Mouse (Mus musculus) adrenal gland, postnatal 14 days (tissue): Measurements from ENCODE around the gene Yipf3. TPM values are rescaled to one million over a fixed set of nuclear protein-coding genes. Genes with fewer than 3 reads are reported as not detected.

Source experiments
- DNase-seq: peaks from one replicate; pipeline ENCODE4 v3.0.0; 2021; ENCODE audit warnings: mixed read lengths
- microRNA-seq, 2 experiments: library from miRNA; unstranded; fragments of <30 nt; microRNA quantifications; one replicate each; pipeline ENCODE4 v1.2.0; 2021
- total RNA-seq: library from RNA; stranded (reverse); gene quantifications from 2 replicates; pipeline ENCODE4 v1.2.3, GENCODE M21; 2021

The Yipf3 gene
- total RNA-seq, 1 experiment from 2014 or later = 135 TPM

DNA sequence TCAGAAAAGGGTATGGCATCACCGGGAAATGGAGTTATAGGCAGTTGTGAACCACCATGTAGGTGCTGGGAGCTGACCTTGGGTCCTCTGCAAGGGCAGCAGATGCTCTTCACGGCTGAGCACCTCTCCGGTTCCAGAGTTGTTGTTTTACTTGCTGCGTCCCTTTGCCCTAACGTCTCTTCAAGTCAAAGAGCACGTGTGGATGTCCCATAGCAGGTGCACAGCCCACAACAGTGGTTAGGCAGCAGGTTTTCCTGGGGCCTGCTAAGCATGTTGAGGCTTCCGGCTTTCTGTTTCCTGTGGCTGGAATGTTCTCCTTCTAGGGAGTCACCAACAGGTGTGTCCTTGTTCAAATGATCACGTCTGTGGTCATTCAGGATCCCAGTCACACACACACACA, 36.0 kb downstream of the Yipf3 start:
- DNase-seq = no peak

DNA sequence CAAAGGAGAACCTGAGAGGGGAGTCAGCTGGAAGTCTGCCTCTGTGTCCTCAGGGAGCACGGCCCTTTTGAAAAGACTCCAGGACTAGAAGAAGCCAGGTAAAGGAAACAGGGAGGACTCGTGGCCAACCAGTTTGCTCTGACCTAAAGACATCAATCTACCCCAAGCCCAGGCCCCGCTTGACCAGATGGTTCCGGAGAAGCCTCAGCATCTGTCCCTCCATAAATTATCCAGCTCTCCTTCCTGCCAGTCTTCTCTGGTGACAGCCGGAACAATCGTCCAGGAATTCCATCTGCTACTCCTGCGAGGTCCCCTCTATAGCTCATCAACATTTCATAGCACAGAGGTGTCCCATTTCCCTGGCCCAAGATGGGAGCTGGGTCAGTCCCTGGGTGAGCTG, 36.8 kb downstream of the Yipf3 start:
- no peak for DNase-seq

DNA sequence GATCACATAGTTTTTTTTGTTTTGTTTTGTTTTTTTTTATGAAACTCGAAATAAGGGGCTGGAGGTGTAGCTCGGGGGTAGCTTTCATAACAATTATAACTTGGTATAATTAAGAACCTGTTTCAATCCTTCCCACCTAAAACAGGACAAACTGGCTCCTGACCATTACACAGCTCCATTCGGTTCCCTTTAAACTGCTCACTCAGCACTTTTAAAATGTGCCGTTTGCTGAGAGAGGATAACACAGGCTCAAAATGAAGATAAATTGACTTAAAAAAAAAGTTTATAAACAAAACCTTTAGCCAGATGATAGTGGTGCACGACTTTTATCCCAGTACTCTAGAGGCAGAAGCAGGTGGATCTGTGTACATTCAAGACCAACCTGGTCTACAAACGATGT, 37.5 kb downstream of the Yipf3 start:
- DNase-seq = no peak

DNA sequence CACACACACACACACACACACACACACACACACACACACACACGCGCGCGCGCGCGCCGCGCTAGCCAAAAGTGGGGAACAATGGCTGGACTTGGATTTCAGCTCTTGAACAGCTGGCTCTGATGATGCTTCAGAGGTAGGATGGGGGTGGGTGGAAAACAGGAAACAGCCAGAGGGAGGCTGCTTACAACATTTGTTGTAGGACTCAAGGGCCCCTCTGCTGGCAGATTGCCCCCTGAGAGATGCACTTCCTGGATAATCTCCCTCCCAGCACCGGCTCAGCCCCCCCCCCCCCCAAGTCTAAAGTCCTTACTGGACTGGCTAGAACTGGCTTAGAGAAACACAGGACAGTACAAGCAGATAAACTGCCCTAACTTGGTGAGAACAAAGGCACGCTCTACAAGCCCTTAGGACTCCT, 39.8 kb downstream of the Yipf3 start:
- peak; percentile 72 for DNase-seq

DNA sequence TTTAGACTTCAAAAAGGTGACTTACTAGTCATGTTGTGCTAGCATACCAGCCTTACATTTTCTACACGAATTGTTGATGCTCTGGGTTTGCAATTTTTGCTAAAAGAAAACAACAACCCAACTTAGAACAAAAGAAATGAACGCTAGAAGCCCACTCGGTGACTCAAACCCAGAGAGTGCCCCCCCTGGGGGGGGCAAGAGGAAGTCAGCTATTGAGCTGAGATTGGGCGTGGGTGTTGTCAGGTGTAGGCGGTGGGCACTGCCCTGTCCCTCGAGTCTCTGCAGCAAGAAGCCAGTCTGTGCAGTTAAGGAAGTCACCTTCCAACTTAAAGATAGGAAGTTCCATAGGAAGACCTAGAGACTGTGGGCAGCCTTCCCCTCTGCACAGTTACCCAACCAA, 48.7 kb downstream of the Yipf3 start:
- no peak for DNase-seq

DNA sequence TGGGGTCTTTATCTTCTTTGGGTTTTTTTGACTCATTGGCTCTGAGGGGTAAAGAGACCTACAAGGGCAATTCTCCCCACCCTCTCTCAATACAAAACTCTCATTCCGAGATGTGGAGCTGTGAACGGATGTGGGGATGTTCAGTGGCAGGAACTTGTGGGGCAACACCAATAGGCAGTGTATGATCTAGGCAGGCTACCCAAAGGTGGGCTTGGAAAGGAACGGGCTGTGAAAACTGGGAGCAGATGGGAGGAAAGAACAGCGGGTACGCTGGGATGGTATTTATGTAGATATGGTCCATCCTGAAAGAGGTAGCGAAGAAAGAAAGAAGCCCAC, 49.1 kb downstream of the Yipf3 start:
- DNase-seq = no peak

DNA sequence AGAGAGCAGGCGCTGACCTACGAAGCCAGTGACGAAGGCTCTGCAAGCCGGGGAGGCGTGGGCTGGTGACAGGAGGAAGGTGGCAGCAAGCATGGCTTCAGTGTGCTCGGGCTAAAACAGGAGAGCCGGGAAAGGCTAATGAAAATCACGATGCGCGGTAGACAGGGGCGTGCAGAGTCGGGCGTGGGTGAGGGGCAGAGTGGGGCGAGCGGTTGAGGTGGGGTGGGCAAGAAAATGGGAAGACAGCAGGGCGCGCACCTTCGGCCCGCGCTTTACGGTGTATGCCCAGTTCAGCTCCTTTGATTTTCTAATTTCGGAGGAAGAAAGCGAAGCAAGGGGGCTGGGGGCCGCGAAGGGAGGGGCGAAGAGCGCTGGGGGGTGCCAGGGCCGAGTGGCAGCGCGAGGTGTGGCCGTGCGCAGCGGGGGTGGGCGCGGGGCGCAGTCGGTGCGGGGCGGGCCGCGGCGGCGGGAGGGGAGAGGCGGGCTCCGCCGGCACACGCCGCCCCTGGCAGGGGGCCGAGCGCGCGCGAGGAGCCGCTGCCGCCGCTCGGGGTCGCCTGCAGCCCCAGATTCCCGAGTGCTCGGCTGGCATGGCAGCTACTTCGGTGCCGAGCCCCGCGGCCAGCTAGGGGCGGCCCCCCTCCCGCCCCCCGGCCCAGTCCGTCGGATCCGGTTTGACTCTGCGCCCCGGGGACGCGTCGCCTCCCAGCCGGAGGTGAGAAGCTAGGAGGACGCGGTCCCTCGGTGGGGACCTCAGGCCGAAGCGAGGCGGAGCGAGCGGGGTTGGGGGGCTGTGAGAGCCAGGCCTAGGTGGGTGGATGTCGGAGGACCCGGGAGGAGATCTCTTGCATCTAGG, 49.7 kb downstream of the Yipf3 start, which contains the start of gene Dlk2:
Gene Dlk2 (plus strand): TSS at position 58 of the 856 bp plus-strand sequence.
- DNase-seq = peak; percentile 42

DNA sequence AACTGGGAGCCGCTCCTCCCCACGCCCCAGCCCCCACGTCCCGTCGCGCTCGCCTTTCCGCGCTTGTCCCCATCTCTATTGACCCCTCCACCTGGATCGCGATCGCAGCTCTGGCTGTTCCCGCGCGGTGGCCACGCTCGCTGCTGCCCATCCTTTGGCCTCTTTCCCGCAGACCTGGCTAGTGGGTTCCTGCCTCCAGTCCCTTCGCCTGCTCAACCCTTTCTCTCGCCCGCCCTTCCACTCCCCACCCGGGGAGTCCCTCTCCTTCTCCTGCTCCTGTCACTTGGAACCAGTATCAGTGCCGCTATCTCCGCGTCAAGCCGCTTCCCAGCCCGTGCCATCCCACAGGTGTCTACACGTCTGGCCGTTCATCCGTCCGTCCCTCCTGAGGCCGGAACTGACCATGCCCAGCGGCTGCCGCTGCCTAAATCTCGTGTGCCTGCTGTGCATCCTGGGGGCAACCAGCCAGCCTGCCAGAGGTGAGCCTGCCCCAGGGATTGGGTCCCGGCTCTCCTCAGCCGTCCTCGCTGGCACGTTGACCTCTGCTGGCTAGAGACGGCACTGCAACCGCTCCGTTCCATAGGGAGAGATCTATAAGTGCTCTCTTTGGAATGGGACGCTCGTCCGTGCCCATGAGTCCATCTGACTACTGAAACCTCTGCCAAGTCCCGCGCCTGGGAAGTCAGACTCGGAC, 50.5 kb downstream of the Yipf3 start:
- DNase-seq = peak; percentile 89

DNA sequence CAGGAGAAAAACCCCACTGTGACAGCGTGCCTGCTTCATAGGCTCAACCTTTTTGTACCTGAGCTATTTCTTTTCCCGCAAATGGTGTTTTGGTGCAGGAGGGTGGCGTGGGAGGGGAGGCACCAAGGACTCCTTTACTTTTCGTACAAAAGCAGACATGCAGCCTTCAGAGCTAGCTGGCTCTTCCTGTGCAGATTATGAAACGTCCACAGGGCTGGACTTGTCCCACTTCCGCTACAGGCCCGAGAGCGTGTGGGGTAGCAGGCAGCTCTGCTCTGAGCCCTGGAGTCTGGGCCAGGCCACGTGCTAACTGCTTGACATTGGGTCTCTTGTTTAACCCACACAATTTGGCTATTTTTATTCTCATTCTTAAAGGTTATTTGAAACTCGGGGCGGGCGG, 54.0 kb downstream of the Yipf3 start:
- DNase-seq = peak; percentile 45

Small RNAs within 50 kb of the gene (microRNA-seq; reads per million reads assigned to microRNA genes)
- 0 reads per million in 2 experiments for gene Mir693

Other genes with a start within 250 kb of the Yipf3 start
- 422 and 438 TPM in 2 replicates for gene Vegfa, start 215.7 kb upstream of the Yipf3 start, total RNA-seq
- gene Mrps18a, start 137.1 kb upstream of the Yipf3 start, total RNA-seq = 107 and 111 TPM in 2 replicates
- gene Rsph9, start 103.9 kb upstream of the Yipf3 start, total RNA-seq = 4.9 and 6.3 TPM in 2 replicates
- 10.8 and 13.9 TPM in 2 replicates for gene Mad2l1bp, start 94.5 kb upstream of the Yipf3 start, total RNA-seq
- 74.2 and 90.1 TPM in 2 replicates for gene Gtpbp2, start 87.0 kb upstream of the Yipf3 start, total RNA-seq
- 37.3 and 38.5 TPM in 2 replicates for gene Polh, start 45.4 kb upstream of the Yipf3 start, total RNA-seq
- gene Xpo5, start 45.3 kb upstream of the Yipf3 start, total RNA-seq = 61.0 and 67.9 TPM in 2 replicates
- gene Polr1c, start within 50 bp of the Yipf3 start, total RNA-seq = 73.9 and 74.6 TPM in 2 replicates
- gene Lrrc73, start 5.5 kb downstream of the Yipf3 start, total RNA-seq = 3.7 and 4.8 TPM in 2 replicates
- 44.1 and 44.2 TPM in 2 replicates for gene Tjap1, start 34.9 kb downstream of the Yipf3 start, total RNA-seq
- gene Dlk2, start 49.3 kb downstream of the Yipf3 start, total RNA-seq = 0.41 and 0.44 TPM in 2 replicates
- 10.1 and 11.5 TPM in 2 replicates for gene Abcc10, start 80.3 kb downstream of the Yipf3 start, total RNA-seq
- gene Zfp318, start 135.7 kb downstream of the Yipf3 start, total RNA-seq = 28.7 and 37.0 TPM in 2 replicates
- 1.1 and 1.2 TPM in 2 replicates for gene Crip3, start 180.8 kb downstream of the Yipf3 start, total RNA-seq
- 0.49 and 14.3 TPM in 2 replicates for gene Slc22a7, start 190.4 kb downstream of the Yipf3 start, total RNA-seq
- 0.78 and 1.4 TPM in 2 replicates for gene Ttbk1, start 239.6 kb downstream of the Yipf3 start, total RNA-seq
- gene Dnph1, start 248.6 kb downstream of the Yipf3 start, total RNA-seq = 5.3 and 7.8 TPM in 2 replicates